Mouse (Mus musculus): ENCODE measurements around the gene Chn2. TPM values are rescaled to one million over a fixed set of nuclear protein-coding genes. Genes with fewer than 3 reads are reported as not detected.

The Chn2 gene
- polyA plus RNA-seq, 1 experiment from 2014 or later: 7.1 TPM

GRCm38 (mm10) chr6:54179056-54179873, 139.9 kb downstream of the Chn2 start:
- H3K4me1 ChIP-seq (ENCODE audit: control insufficient read depth in 2 of 2, insufficient read depth in 2 of 2, low read length in 2 of 2): peaks cover 2 to 5% of the 10 kb centered on the region in 2 experiments; a peak in 2 of 4 replicates
- no peaks in the 10 kb centered on the region for H3K27me3 ChIP-seq (ENCODE audit: control insufficient read depth, insufficient read depth, low read length)
- WGBS: 83% methylated on average over 1 of the region's 1 CpGs
- H3K4me2 ChIP-seq (ENCODE audit: low read length): no peak overlapping the region
- ATAC-seq (ENCODE audit: insufficient number of reproducible peaks, insufficient read depth, low FRiP score, low read depth): no peak
- no peak overlapping the region for H3K4me3 ChIP-seq (ENCODE audit: control insufficient read depth in 1 of 2, insufficient read depth in 1 of 2, low read depth in 1 of 2, low read length in 2 of 2)
- H3K9ac ChIP-seq (ENCODE audit: low read length): no peak overlapping the region
- no peaks in the 10 kb centered on the region for H3K9me3 ChIP-seq (ENCODE audit: control insufficient read depth, low read length)
- H3K27ac ChIP-seq (replicated peaks in 1 of 2; ENCODE audit: control insufficient read depth in 1 of 2, insufficient read depth in 1 of 2, low read depth in 2 of 2, low read length in 2 of 2): no peak overlapping the region
- no peaks in the 10 kb centered on the region for H3K36me3 ChIP-seq (ENCODE audit: control insufficient read depth, insufficient read depth, low read length)

- Histone ChIP-seq H3K4me2 (ENCODE audit: low read length) (no peak overlapping the region), H3K4me1 (ENCODE audit: control insufficient read depth in 2 of 2, insufficient read depth in 2 of 2, low read length in 2 of 2) (peaks cover 2 to 5% of the 10 kb centered on the region in 2 experiments; a peak in 2 of 4 replicates), H3K9ac (ENCODE audit: low read length) (no peak overlapping the region), H3K27me3 (ENCODE audit: control insufficient read depth, insufficient read depth, low read length) (no peaks in the 10 kb centered on the region), H3K27ac (replicated peaks in 1 of 2; ENCODE audit: control insufficient read depth in 1 of 2, insufficient read depth in 1 of 2, low read depth in 2 of 2, low read length in 2 of 2) (no peak overlapping the region), H3K36me3 (ENCODE audit: control insufficient read depth, insufficient read depth, low read length) (no peaks in the 10 kb centered on the region), H3K4me3 (ENCODE audit: control insufficient read depth in 1 of 2, insufficient read depth in 1 of 2, low read depth in 1 of 2, low read length in 2 of 2) (no peak overlapping the region), H3K9me3 (ENCODE audit: control insufficient read depth, low read length) (no peaks in the 10 kb centered on the region)
- 79% methylated on average over 6 of the region's 6 CpGs for WGBS
- no peak for ATAC-seq (ENCODE audit: insufficient number of reproducible peaks, insufficient read depth, low FRiP score, low read depth)
Measured at GRCm38 (mm10) chr6:54179874-54180212, 140.5 kb downstream of the Chn2 start.

DNA sequence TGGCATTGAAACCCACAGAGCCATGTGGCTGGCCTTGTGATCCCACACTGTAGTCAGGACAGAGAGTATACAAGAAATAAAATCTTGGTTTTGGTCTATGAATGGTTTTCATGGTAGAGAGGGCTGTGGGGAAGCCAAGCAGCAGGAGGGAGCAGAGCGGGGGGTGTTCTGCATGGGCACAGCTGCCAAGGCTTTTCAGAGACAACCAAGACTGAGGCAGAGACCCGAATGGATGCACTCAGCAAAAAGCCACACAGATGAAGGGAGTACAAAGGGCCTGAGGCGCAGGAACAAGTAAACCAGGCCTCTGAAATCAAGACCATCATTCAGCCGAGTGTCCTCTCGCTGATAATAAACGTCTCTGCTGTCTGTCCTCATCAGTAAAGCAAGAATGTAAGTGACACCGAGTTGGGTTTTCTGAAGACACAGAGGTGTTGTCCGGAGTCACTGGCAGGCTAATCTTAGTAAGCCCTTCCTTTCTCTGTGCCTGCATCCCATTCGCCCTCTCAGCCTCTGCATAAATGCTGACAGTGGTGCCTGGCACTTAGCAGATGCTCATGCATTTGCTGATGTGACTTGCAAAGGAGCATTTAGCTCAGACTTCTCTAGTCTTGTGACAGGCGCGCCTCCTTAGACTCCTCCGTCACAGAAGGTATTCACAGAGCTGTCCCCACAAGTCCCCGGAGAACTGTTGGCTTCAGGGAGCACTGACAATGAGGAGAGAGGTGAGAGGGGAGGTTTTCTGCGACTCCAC, 144.6 kb downstream of the Chn2 start:
- no peak overlapping the region for H3K27ac ChIP-seq (replicated peaks in 1 of 2; ENCODE audit: control insufficient read depth in 1 of 2, insufficient read depth in 1 of 2, low read depth in 2 of 2, low read length in 2 of 2)
- ATAC-seq (ENCODE audit: insufficient number of reproducible peaks, insufficient read depth, low FRiP score, low read depth): no peak
- WGBS: 48% methylated on average over 14 of the region's 14 CpGs

DNA sequence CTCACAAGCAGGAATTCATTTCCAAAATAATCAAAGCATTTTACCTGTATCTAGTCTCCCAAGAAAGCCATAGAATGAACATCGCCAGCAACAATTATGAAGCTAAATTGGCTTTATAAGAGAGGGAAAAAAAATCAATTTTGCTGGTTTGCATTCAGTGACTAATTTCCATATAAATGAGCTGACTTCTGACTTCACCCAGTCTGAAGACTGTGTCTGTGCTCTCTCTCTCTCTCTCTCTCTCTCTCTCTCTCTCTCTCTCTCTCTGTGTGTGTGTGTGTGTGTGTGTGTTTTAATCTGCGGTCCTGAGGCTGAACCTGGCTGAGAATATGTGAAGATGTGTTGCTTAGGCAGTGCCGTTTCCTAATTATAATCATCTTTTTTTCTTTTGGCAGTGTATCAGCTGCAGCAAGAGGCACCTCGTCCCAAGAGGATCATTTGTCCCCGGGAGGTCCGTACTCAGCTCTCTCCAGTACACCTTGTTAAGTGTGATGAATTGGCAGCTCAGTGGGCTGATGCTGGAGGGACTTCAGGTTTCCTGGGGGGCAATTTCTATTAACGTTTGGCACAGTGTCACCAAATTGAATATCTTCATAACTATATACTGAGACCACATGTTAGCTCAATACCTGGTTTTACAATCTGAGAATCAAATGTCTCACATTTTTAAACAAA, 154.4 kb downstream of the Chn2 start:
- ATAC-seq (ENCODE audit: insufficient number of reproducible peaks, insufficient read depth, low FRiP score, low read depth): no peak

More for the DNA sequence above, 144.6 kb downstream of the Chn2 start:
- H3K4me2 ChIP-seq (ENCODE audit: low read length): no peak overlapping the region
- no peaks in the 10 kb centered on the region for H3K36me3 ChIP-seq (ENCODE audit: control insufficient read depth, insufficient read depth, low read length)
- no peaks in the 10 kb centered on the region for H3K27me3 ChIP-seq (ENCODE audit: control insufficient read depth, insufficient read depth, low read length)
- no peak overlapping the region for H3K4me3 ChIP-seq (ENCODE audit: control insufficient read depth in 1 of 2, insufficient read depth in 1 of 2, low read depth in 1 of 2, low read length in 2 of 2)
- H3K9ac ChIP-seq (ENCODE audit: low read length): no peak overlapping the region
- peaks cover 2 to 5% of the 10 kb centered on the region in 2 experiments; a peak in 2 of 4 replicates for H3K4me1 ChIP-seq (ENCODE audit: control insufficient read depth in 2 of 2, insufficient read depth in 2 of 2, low read length in 2 of 2)
- no peaks in the 10 kb centered on the region for H3K9me3 ChIP-seq (ENCODE audit: control insufficient read depth, low read length)

DNA sequence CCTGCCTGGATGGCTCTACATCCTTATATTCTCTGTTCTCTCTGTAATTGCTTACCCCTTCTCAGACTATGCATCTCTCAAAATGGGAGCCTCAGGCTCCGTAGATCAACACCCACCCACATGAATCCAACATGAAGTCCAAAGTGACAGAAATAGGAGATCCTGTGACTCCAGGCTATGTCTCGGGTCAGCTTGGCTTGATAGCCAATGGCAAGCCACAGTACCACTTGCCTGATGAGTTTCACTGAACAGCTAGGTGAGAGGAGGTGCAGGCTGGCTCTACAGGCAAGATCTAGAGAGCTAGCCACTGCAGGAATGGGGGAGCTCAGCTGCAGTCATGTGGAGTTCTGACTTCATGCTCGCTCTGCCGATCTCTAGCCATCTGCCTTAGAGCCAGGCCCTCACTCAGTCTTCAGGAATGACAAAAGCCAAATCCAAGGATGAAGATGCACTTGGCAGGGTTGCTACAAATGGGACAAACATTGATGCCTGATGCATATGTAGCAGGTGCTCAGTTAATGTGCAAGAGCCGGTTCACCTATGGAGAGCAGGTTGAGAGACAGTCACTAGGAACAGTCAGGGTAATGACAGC, 158.6 kb downstream of the Chn2 start:
- Histone ChIP-seq H3K27me3 (ENCODE audit: control insufficient read depth, insufficient read depth, low read length) (no peaks in the 10 kb centered on the region), H3K4me3 (ENCODE audit: control insufficient read depth in 1 of 2, insufficient read depth in 1 of 2, low read depth in 1 of 2, low read length in 2 of 2) (no peak overlapping the region), H3K4me2 (ENCODE audit: low read length) (no peak overlapping the region), H3K4me1 (ENCODE audit: control insufficient read depth in 2 of 2, insufficient read depth in 2 of 2, low read length in 2 of 2) (peaks cover 0 to 2% of the 10 kb centered on the region in 2 experiments; a peak in 2 of 4 replicates), H3K9me3 (ENCODE audit: control insufficient read depth, low read length) (no peaks in the 10 kb centered on the region), H3K9ac (ENCODE audit: low read length) (no peak overlapping the region), H3K27ac (replicated peaks in 1 of 2; ENCODE audit: control insufficient read depth in 1 of 2, insufficient read depth in 1 of 2, low read depth in 2 of 2, low read length in 2 of 2) (no peak overlapping the region), H3K36me3 (ENCODE audit: control insufficient read depth, insufficient read depth, low read length) (no peaks in the 10 kb centered on the region)
- ATAC-seq (ENCODE audit: insufficient number of reproducible peaks, insufficient read depth, low FRiP score, low read depth): no peak
- 94% methylated on average over 5 of the region's 5 CpGs for WGBS

More for the DNA sequence above, 154.4 kb downstream of the Chn2 start:
- WGBS: 70% methylated on average over 7 of the region's 7 CpGs
- Histone ChIP-seq H3K27ac (replicated peaks in 1 of 2; ENCODE audit: control insufficient read depth in 1 of 2, insufficient read depth in 1 of 2, low read depth in 2 of 2, low read length in 2 of 2) (no peak overlapping the region), H3K36me3 (ENCODE audit: control insufficient read depth, insufficient read depth, low read length) (no peaks in the 10 kb centered on the region), H3K9ac (ENCODE audit: low read length) (no peak overlapping the region), H3K9me3 (ENCODE audit: control insufficient read depth, low read length) (no peaks in the 10 kb centered on the region), H3K27me3 (ENCODE audit: control insufficient read depth, insufficient read depth, low read length) (no peaks in the 10 kb centered on the region), H3K4me3 (ENCODE audit: control insufficient read depth in 1 of 2, insufficient read depth in 1 of 2, low read depth in 1 of 2, low read length in 2 of 2) (no peak overlapping the region), H3K4me2 (ENCODE audit: low read length) (no peak overlapping the region), H3K4me1 (ENCODE audit: control insufficient read depth in 2 of 2, insufficient read depth in 2 of 2, low read length in 2 of 2) (no peaks in the 10 kb centered on the region)

GRCm38 (mm10) chr6:54199516-54199915, 160.2 kb downstream of the Chn2 start:
- Histone ChIP-seq H3K4me1 (ENCODE audit: control insufficient read depth in 2 of 2, insufficient read depth in 2 of 2, low read length in 2 of 2) (peaks cover 2 to 10% of the 10 kb centered on the region in 2 experiments), H3K9ac (ENCODE audit: low read length) (no peak overlapping the region), H3K36me3 (ENCODE audit: control insufficient read depth, insufficient read depth, low read length) (no peaks in the 10 kb centered on the region), H3K4me3 (ENCODE audit: control insufficient read depth in 1 of 2, insufficient read depth in 1 of 2, low read depth in 1 of 2, low read length in 2 of 2) (no peak overlapping the region), H3K4me2 (ENCODE audit: low read length) (no peak overlapping the region), H3K27me3 (ENCODE audit: control insufficient read depth, insufficient read depth, low read length) (no peaks in the 10 kb centered on the region), H3K9me3 (ENCODE audit: control insufficient read depth, low read length) (no peaks in the 10 kb centered on the region), H3K27ac (replicated peaks in 1 of 2; ENCODE audit: control insufficient read depth in 1 of 2, insufficient read depth in 1 of 2, low read depth in 2 of 2, low read length in 2 of 2) (no peak overlapping the region)
- 35% methylated on average over 4 of the region's 4 CpGs for WGBS
- ATAC-seq (ENCODE audit: insufficient number of reproducible peaks, insufficient read depth, low FRiP score, low read depth): no peak

GRCm38 (mm10) chr6:54200031-54200722, 160.8 kb downstream of the Chn2 start:
- Histone ChIP-seq H3K9me3 (ENCODE audit: control insufficient read depth, low read length) (no peaks in the 10 kb centered on the region), H3K36me3 (ENCODE audit: control insufficient read depth, insufficient read depth, low read length) (no peaks in the 10 kb centered on the region), H3K4me1 (ENCODE audit: control insufficient read depth in 2 of 2, insufficient read depth in 2 of 2, low read length in 2 of 2) (peaks cover 4 to 16% of the 10 kb centered on the region in 2 experiments), H3K9ac (ENCODE audit: low read length) (no peak overlapping the region), H3K27me3 (ENCODE audit: control insufficient read depth, insufficient read depth, low read length) (no peaks in the 10 kb centered on the region), H3K4me3 (ENCODE audit: control insufficient read depth in 1 of 2, insufficient read depth in 1 of 2, low read depth in 1 of 2, low read length in 2 of 2) (no peak overlapping the region), H3K4me2 (ENCODE audit: low read length) (no peak overlapping the region), H3K27ac (replicated peaks in 1 of 2; ENCODE audit: control insufficient read depth in 1 of 2, insufficient read depth in 1 of 2, low read depth in 2 of 2, low read length in 2 of 2) (0 out of 4 replicates have a peak overlapping the region, but pooled peaks of 1 of the 2 experiments have one; percentile 7)
- no peak for ATAC-seq (ENCODE audit: insufficient number of reproducible peaks, insufficient read depth, low FRiP score, low read depth)
- 79% methylated on average over 11 of the region's 11 CpGs for WGBS

All from heart, embryonic 14.5 days (tissue).